Mouse (Mus musculus): Measurements from ENCODE around the gene 1600002K03Rik.

DNA sequence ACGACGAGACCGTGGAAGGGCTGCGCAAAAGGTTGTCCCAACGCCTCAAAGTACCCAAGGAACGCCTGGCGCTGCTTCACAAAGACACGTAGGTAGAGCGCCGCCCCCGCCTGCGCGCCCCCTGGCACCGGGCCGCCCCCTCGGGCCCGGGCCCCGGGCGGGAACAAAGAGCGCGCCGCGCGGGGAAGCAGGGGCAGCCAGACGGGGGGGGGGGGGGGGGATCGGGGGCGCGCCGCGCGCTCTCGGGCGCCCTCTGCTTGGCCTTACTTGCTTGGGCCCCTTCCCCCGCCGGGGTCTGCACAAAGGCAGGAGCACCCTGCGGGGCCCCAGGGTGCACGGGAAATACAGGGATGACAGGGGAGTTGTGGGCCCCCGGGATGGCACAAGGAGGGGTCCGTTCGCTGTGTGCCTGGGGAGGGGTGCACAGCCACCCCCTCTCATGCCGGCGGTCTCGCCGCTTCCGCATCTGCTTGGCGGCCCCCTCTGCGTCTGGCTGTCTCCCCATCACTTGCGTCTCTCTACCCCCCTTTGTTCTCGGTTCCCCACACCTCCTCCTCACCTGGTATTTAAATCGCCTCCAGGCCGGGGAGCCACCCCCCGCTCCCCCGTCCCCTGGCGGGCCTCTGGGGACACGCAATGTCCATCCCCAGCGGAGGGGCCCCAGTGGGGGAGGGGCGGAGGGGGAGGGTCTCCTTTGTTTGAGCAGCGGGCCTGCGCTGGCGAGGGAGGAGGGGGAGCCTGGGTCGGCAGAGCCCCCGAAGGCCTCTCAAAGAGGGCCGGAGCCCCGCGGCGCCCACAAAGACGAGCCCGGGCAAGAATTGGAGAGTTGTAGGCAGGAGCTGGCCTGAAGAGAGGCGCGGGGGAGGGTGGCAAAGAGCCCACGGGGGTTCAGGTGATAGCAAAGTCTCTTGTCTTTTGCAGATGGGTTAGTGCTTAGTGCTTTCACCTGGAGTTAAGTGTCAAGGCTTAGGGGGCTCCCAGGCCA lies 22.2 kb upstream of the 1600002K03Rik start:
- TF ChIP-seq CTCF (conservative IDR thresholded peaks at IDR 0.05; ENCODE audit: insufficient read depth, insufficient read length, low read depth, low read length) (no peak), POLR2A (IDR thresholded peaks at IDR 0.05; ENCODE audit: low read depth, low read length) (no peak)

Measured in kidney, adult 2 months (tissue).